Mouse (Mus musculus) MN1 (cell line): ENCODE results near the gene Gpr107.

Source experiments
- DNase-seq: peaks from one replicate; pipeline ENCODE4 v3.0.0-alpha.2; 2016; ENCODE audit warnings: low spot score

Gpr107 gene

GRCm38 (mm10) chr2:31246251-31246971 lies 94.3 kb downstream of the Gpr107 start:
- DNase-seq, result peak; percentile 32

- no peak for DNase-seq
Observed at GRCm38 (mm10) chr2:31248856-31249255, 96.7 kb downstream of the Gpr107 start.

GRCm38 (mm10) chr2:31252167-31252566 lies 100.1 kb downstream of the Gpr107 start:
- no peak for DNase-seq

- no peak for DNase-seq
Observed at GRCm38 (mm10) chr2:31253463-31253862, 101.3 kb downstream of the Gpr107 start.

- no peak for DNase-seq
Observed at GRCm38 (mm10) chr2:31254806-31255205, 102.7 kb downstream of the Gpr107 start.

GRCm38 (mm10) chr2:31255952-31256938 lies 104.1 kb downstream of the Gpr107 start:
- peak; percentile 62 for DNase-seq

- DNase-seq, result no peak
Observed at GRCm38 (mm10) chr2:31257096-31257495, 105.0 kb downstream of the Gpr107 start.

- DNase-seq, result peak; percentile 46
Observed at GRCm38 (mm10) chr2:31258609-31259366, 106.7 kb downstream of the Gpr107 start.

GRCm38 (mm10) chr2:31259367-31259920 lies 107.3 kb downstream of the Gpr107 start:
- DNase-seq, result no peak

- no peak for DNase-seq
Observed at GRCm38 (mm10) chr2:31260549-31260948, 108.4 kb downstream of the Gpr107 start.

GRCm38 (mm10) chr2:31263039-31263461 lies 110.9 kb downstream of the Gpr107 start:
- no peak for DNase-seq

- peak; percentile 83 for DNase-seq
Observed at GRCm38 (mm10) chr2:31263746-31264378, 111.7 kb downstream of the Gpr107 start.

GRCm38 (mm10) chr2:31267447-31267846 lies 115.3 kb downstream of the Gpr107 start:
- no peak for DNase-seq
